Mouse (Mus musculus): ENCODE results near the gene Ezr.

The Ezr gene

GRCm38 (mm10) chr17:6789103-6789502, 6.5 kb upstream of the Ezr start:
- peak; percentile 56 to 61 for DNase-seq

- no peak for DNase-seq
Observed at GRCm38 (mm10) chr17:6787241-6787640, 4.7 kb upstream of the Ezr start.

GRCm38 (mm10) chr17:6783756-6784357, 1.3 kb upstream of the Ezr start:
- DNase-seq: no peak

- DNase-seq: peak; percentile 64 to 68
Observed at GRCm38 (mm10) chr17:6783006-6783661, 550 bp upstream of the Ezr start.

- peak in 1 of 2 experiments; percentile 36 for DNase-seq
Observed at GRCm38 (mm10) chr17:6782033-6782526, 504 bp downstream of the Ezr start.

- DNase-seq: no peak
Observed at GRCm38 (mm10) chr17:6781273-6781672, 1.3 kb downstream of the Ezr start.

GRCm38 (mm10) chr17:6780521-6781115, 2.0 kb downstream of the Ezr start:
- no peak for DNase-seq

GRCm38 (mm10) chr17:6779632-6780031, 3.0 kb downstream of the Ezr start:
- no peak for DNase-seq

- DNase-seq: peak; percentile 44 to 56
Observed at GRCm38 (mm10) chr17:6778771-6779509, 3.6 kb downstream of the Ezr start.

GRCm38 (mm10) chr17:6778332-6778683, 4.3 kb downstream of the Ezr start:
- DNase-seq: peak; percentile 43 to 58

- DNase-seq: no peak
Observed at GRCm38 (mm10) chr17:6777629-6778331, 4.8 kb downstream of the Ezr start.

GRCm38 (mm10) chr17:6777061-6777460, 5.5 kb downstream of the Ezr start:
- no peak for DNase-seq

GRCm38 (mm10) chr17:6776576-6776975, 6.0 kb downstream of the Ezr start:
- DNase-seq: no peak

GRCm38 (mm10) chr17:6776123-6776522, 6.5 kb downstream of the Ezr start:
- no peak for DNase-seq

- no peak for DNase-seq
Observed at GRCm38 (mm10) chr17:6775671-6776070, 6.9 kb downstream of the Ezr start.

GRCm38 (mm10) chr17:6775221-6775620, 7.4 kb downstream of the Ezr start:
- no peak for DNase-seq

- DNase-seq: no peak
Observed at GRCm38 (mm10) chr17:6773249-6773966, 9.2 kb downstream of the Ezr start.

GRCm38 (mm10) chr17:6772490-6772773, 10.2 kb downstream of the Ezr start:
- DNase-seq: no peak

- no peak for DNase-seq
Observed at GRCm38 (mm10) chr17:6771661-6772489, 10.7 kb downstream of the Ezr start.

- DNase-seq: peak in 1 of 2 experiments; percentile 43
Observed at GRCm38 (mm10) chr17:6769602-6770001, 13.0 kb downstream of the Ezr start.

- no peak for DNase-seq
Observed at GRCm38 (mm10) chr17:6768301-6768788, 14.2 kb downstream of the Ezr start.

Data from cerebellum, postnatal 25 days (tissue).